ENCODE assay signal across 9 mouse cellular contexts in the genomic region with DNA sequence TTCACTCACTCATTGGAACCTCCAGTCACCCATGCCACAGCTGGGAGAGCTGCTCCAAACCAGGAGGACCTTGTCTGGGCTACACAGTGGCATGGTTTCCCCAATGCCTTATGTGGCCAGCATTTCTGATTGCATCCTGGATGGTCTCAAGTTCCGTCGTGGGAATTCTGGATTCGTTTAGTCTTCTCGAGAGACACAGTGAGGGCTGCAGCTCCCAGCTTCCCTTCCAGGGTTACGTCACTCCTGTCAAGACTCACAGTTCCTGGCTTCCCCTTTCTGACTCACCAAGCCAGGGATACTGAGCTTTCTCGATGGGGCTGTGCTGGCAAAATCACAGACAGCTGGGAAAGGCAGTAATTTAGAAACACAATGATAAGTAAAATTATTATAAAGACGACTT. TPM values are rescaled to one million over a fixed set of nuclear protein-coding genes. Genes with fewer than 3 reads are reported as not detected.
DNase-seq lines count a peak whose midpoint lies in the region; ATAC-seq and TF ChIP-seq lines count a peak whose summit lies in the region.
"Had no signal": no experiment of that assay in that cellular context is flagged by ENCODE, and none has a peak within 500 bp of the region (broad histone marks: within the 10 kb centered on the region; RNA-seq: fewer than 3 reads in every experiment).

No protein-coding gene starts in this region.

- DNase-seq in frontal cortex, postnatal 14 days (ENCODE audit: low spot score in 2 of 2): no peak
- peak; percentile 50 for DNase-seq in MN1 (ENCODE audit: low spot score)
- DNase-seq in gastrocnemius, adult 2 months: peak; percentile 68
- peak; percentile 59 to 68 for DNase-seq in heart, postnatal 36 days
- no peak for DNase-seq in cerebellum, adult 8-10 months
- DNase-seq in kidney, adult 8-10 months: no peak
- no peak for DNase-seq in cerebellum, postnatal 4 days (ENCODE audit: low spot score in 2 of 2)

- ATAC-seq in frontal cortex, adult (ENCODE audit: low TSS enrichment): peak; percentile 70; the same call in 1 of the 2 replicates
- ATAC-seq: midbrain, embryonic 13.5 days had no signal

- intact Hi-C loops in gastrocnemius, adult 2 months (cut with DNase I): no loop called here
- intact Hi-C loops in heart, postnatal 36 days (cut with DNase I): no loop called here

- no peak for TF ChIP-seq CTCF in gastrocnemius, adult 2 months (IDR thresholded peaks at IDR 0.05)

- no peak overlapping the region for H3K4me3 ChIP-seq in gastrocnemius, adult 2 months
- H3K4me3 ChIP-seq: midbrain, embryonic 13.5 days had no signal

- peak overlapping the region; percentile 70 for H3K27ac ChIP-seq in gastrocnemius, adult 2 months
- H3K27ac ChIP-seq: midbrain, embryonic 13.5 days had no signal

RNA-seq across cellular contexts. Expression of a gene that starts 54.0 kb away (rescaled TPM):
- total RNA-seq in gastrocnemius, adult 2 months (2021): 10 to 100 TPM; 23.0 to 25.4 TPM
- 10 to 100 TPM; 31.8 to 32.8 TPM for total RNA-seq in heart, postnatal 36 days (2021)

Comparison
In these comparisons a context has a peak if more than half of its experiments do, and no peak if none do; other contexts are left out.
1. DNase-seq: peak in MN1 (single experiment), gastrocnemius, adult 2 months (single experiment) and heart, postnatal 36 days (2 of 2); none in frontal cortex, postnatal 14 days (0 of 2), cerebellum, adult 8-10 months (single experiment), kidney, adult 8-10 months (0 of 2) and cerebellum, postnatal 4 days (0 of 2).